Mouse (Mus musculus): ENCODE measurements at regions not wholly inside any gene's neighbourhood (a gene's known extent, or its start where the extent isn't known, plus 50 kb on each side); places are given as distances from the start of the nearest gene placed in this dataset.

DNA sequence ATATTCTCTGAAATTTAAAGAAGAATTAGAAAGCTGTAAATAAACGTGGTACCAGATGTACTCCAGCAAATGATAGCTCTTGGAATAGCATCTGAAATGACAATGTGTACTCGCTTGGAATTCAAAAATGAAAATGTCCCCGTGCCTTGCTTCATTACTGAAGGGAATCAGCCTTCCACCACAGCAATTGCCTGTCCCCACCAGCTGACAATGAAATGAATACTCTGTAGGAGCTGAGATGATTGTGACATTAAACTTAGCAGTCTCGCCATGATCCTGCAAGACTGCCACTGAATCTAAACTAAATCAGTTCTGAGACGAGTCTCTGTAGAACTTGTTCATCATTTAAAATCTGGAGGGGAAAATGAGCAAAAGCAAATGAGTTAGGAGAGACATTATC, 104.9 kb upstream of the Slc13a1 start:
- intact Hi-C loops (cut with DNase I) = no loop called here
- DNase-seq = no peak

GRCm38 (mm10) chr6:24269633-24270032, 101.7 kb upstream of the Slc13a1 start:
- intact Hi-C loops (cut with DNase I) = no loop called here
- DNase-seq = no peak

GRCm38 (mm10) chr6:24263796-24264195, 95.9 kb upstream of the Slc13a1 start:
- DNase-seq = no peak
- intact Hi-C loops (cut with DNase I) = no loop called here

DNA sequence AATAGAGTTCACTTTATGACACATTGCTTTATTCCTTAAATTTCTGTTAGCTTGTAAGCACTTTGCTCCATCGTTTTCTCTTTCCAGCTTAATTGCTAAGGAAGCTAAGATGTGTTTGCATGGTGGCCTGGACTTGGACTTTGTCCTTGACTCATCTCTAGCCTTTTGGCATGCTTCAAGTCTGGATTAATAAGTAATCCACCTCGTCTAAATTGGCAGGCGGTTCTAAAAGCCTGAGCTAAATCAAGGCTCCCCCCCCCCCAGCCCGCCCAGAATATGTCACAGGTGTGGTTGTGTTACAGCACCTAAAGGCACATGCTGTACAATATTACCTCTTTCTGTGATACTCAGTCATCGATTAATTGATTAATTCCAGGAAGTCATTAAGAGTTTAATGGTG, 94.7 kb upstream of the Slc13a1 start:
- DNase-seq = no peak
- intact Hi-C loops (cut with DNase I) = no loop called here

GRCm38 (mm10) chr6:24245591-24245990, 77.7 kb upstream of the Slc13a1 start:
- no peak for DNase-seq
- intact Hi-C loops (cut with DNase I) = no loop called here

- intact Hi-C loops (cut with DNase I) = no loop called here
- no peak for DNase-seq
Observed at GRCm38 (mm10) chr6:24238541-24238940, 70.6 kb upstream of the Slc13a1 start.

DNA sequence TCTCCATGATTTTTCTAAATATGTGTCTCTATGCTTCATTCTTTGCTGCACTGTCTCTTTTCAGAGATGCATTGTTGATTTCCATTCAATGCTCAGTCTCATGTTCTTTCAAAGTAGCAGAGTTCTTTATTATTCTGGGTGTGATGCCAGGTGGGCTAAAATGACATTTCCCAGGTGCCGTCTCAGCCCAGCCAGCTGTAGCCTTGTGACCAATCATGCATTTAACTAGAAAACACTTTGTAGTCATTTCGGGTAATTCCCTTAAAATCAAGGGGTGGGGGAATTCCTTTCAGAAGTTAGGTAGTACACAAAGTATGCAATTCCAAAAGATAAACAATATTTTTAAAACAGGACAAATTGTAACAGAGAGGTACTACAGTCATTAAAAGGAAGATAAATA, 70.2 kb upstream of the Slc13a1 start:
- intact Hi-C loops (cut with DNase I) = no loop called here
- no peak for DNase-seq

GRCm38 (mm10) chr6:24233626-24234025, 65.7 kb upstream of the Slc13a1 start:
- DNase-seq = no peak
- intact Hi-C loops (cut with DNase I) = no loop called here

DNA sequence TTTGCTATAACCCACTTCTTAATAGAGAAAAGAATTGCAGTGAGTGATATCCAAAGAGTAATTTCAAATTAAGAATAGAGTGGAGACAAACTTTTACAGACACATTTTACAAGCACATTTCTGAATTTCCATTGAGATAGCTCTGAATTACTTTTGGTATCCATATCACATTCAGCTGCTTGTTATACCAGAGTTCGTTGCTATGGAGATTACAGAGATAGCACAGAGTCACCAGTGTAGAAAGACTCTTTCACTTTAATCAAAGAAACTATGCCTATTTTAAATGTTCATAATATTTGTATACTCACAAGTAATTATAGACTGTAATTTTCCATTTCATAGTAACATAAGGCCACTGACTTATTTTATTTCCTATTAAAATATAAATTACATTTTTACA, 52.7 kb upstream of the Slc13a1 start:
- intact Hi-C loops (cut with DNase I) = no loop called here
- no peak for DNase-seq

GRCm38 (mm10) chr6:24219882-24220522, 52.1 kb upstream of the Slc13a1 start:
- no peak for DNase-seq
- intact Hi-C loops (cut with DNase I) = no loop called here

Data from heart, postnatal 14 days (tissue).